Mouse (Mus musculus) hindbrain, embryonic 11.5 days (tissue): ENCODE measurements around the gene Caskin2. TPM values are rescaled to one million over a fixed set of nuclear protein-coding genes. Genes with fewer than 3 reads are reported as not detected.

Experiments
- ATAC-seq: fragments of 200-750 bp; cut with Nextera tagmentation; 2 replicates; pipeline ENCODE4 v1.8.0; 2017; ENCODE audit warnings: mild to moderate bottlenecking, moderate TSS enrichment, moderate library complexity; ENCODE audit not compliant: low FRiP score
- DNase-seq: peaks from one replicate; pipeline ENCODE4 v3.0.0-alpha.2; 2015; ENCODE audit warnings: low spot score
- H3K27ac ChIP-seq: fragments of 300-500 bp; sonication (generic); 2 replicates; pipeline ENCODE4 v1.5.1; 2014; ENCODE audit warnings: mild to moderate bottlenecking, low read depth, low read length
- H3K27me3 ChIP-seq: fragments of 300-500 bp; sonication (generic); 2 replicates; pipeline ENCODE4 v1.6.1; 2014; ENCODE audit warnings: mild to moderate bottlenecking, low read length, moderate library complexity, mixed read lengths; ENCODE audit not compliant: control insufficient read depth, insufficient read depth
- H3K36me3 ChIP-seq: fragments of 300-500 bp; sonication (generic); 2 replicates; pipeline ENCODE4 v1.6.1; 2014; ENCODE audit warnings: mild to moderate bottlenecking, low read length, moderate library complexity, mixed read lengths; ENCODE audit not compliant: control insufficient read depth, insufficient read depth
- H3K4me1 ChIP-seq: fragments of 300-500 bp; sonication (generic); replicated peaks from 2 replicates; pipeline ENCODE4 v1.6.1; 2014; ENCODE audit warnings: low read length, mixed read lengths; ENCODE audit not compliant: control insufficient read depth, insufficient read depth
- H3K4me2 ChIP-seq: fragments of 300-500 bp; sonication (generic); replicated peaks from 2 replicates; pipeline ENCODE4 v1.6.1; 2014; ENCODE audit warnings: mild to moderate bottlenecking, low read depth, low read length
- H3K4me3 ChIP-seq: fragments of 300-500 bp; sonication (generic); 2 replicates; pipeline ENCODE4 v1.5.1; 2014; ENCODE audit warnings: low read depth, low read length
- H3K9ac ChIP-seq: fragments of 300-500 bp; sonication (generic); 2 replicates; pipeline ENCODE4 v1.6.1; 2014; ENCODE audit warnings: low read depth, low read length
- H3K9me3 ChIP-seq: fragments of 300-500 bp; sonication (generic); 2 replicates; pipeline ENCODE4 v1.6.1; 2016; ENCODE audit warnings: low read length; ENCODE audit not compliant: control insufficient read depth
- WGBS: fragments of 180-500 bp; shearing (Covaris S2); extraction: QIAGEN DNeasy Blood & Tissue Kit; methylation state at CpG from one replicate; pipeline ENCODE4 v1.1.7; 2014; 5-methylcytosine and 5-hydroxymethylcytosine counted together
- polyA plus RNA-seq: library from polyadenylated mRNA; unstranded; fragments of >200 nt; fragmentation: Nextera tagmentation; extraction: Ambion mirVana; gene quantifications from 2 replicates; pipeline ENCODE4 v1.2.1, GENCODE M21; 2014

The Caskin2 gene
- polyA plus RNA-seq, 1 experiment from 2014 or later = 12.9 TPM

- no peak for ATAC-seq
- peaks cover 2% of the 10 kb centered on the region; the same call in 1 of the 2 replicates for H3K4me1 ChIP-seq
- no peak overlapping the region for H3K4me3 ChIP-seq
- H3K4me2 ChIP-seq = no peak overlapping the region
- no peak overlapping the region for H3K9ac ChIP-seq
- no peak for DNase-seq
- WGBS = 96% methylated on average over 7 of the region's 7 CpGs
- no peaks in the 10 kb centered on the region for H3K9me3 ChIP-seq
- H3K27ac ChIP-seq = no peak overlapping the region
- no peaks in the 10 kb centered on the region for H3K27me3 ChIP-seq
- H3K36me3 ChIP-seq = peaks cover 40% of the 10 kb centered on the region
Measured at GRCm38 (mm10) chr11:115805005-115805404, 8.4 kb downstream of the Caskin2 start.

- no peaks in the 10 kb centered on the region for H3K4me1 ChIP-seq
- ATAC-seq = no peak
- H3K4me3 ChIP-seq = no peak overlapping the region
- WGBS = 95% methylated on average over 24 of the region's 24 CpGs
- no peak for DNase-seq
- no peak overlapping the region for H3K4me2 ChIP-seq
- no peaks in the 10 kb centered on the region for H3K9me3 ChIP-seq
- H3K36me3 ChIP-seq = peaks cover 45% of the 10 kb centered on the region
- H3K27me3 ChIP-seq = no peaks in the 10 kb centered on the region
- H3K27ac ChIP-seq = no peak overlapping the region
- no peak overlapping the region for H3K9ac ChIP-seq
Measured at GRCm38 (mm10) chr11:115803072-115803709, 10.2 kb downstream of the Caskin2 start.

GRCm38 (mm10) chr11:115800981-115801380, 12.5 kb downstream of the Caskin2 start:
- no peaks in the 10 kb centered on the region for H3K9me3 ChIP-seq
- 92% methylated on average over 18 of the region's 18 CpGs for WGBS
- DNase-seq (no peak), ATAC-seq (no peak)
- H3K4me2 ChIP-seq = no peak overlapping the region
- H3K9ac ChIP-seq = no peak overlapping the region
- no peaks in the 10 kb centered on the region for H3K27me3 ChIP-seq
- no peak overlapping the region for H3K27ac ChIP-seq
- H3K4me3 ChIP-seq = no peak overlapping the region
- H3K4me1 ChIP-seq = no peaks in the 10 kb centered on the region
- peaks cover 44% of the 10 kb centered on the region for H3K36me3 ChIP-seq

GRCm38 (mm10) chr11:115797665-115798064, 15.8 kb downstream of the Caskin2 start:
- Histone ChIP-seq H3K36me3 (peaks cover 31% of the 10 kb centered on the region), H3K9me3 (no peaks in the 10 kb centered on the region), H3K27me3 (no peaks in the 10 kb centered on the region), H3K4me3 (no peak overlapping the region), H3K4me2 (no peak overlapping the region), H3K4me1 (no peaks in the 10 kb centered on the region), H3K9ac (no peak overlapping the region), H3K27ac (no peak overlapping the region)
- no peak for ATAC-seq
- DNase-seq = no peak
- 92% methylated on average over 9 of the region's 9 CpGs for WGBS

GRCm38 (mm10) chr11:115796898-115797297, 16.5 kb downstream of the Caskin2 start:
- no peaks in the 10 kb centered on the region for H3K27me3 ChIP-seq
- H3K4me2 ChIP-seq = no peak overlapping the region
- DNase-seq = no peak
- 81% methylated on average over 15 of the region's 15 CpGs for WGBS
- no peaks in the 10 kb centered on the region for H3K4me1 ChIP-seq
- peaks cover 31% of the 10 kb centered on the region for H3K36me3 ChIP-seq
- no peak overlapping the region for H3K4me3 ChIP-seq
- H3K9me3 ChIP-seq = no peaks in the 10 kb centered on the region
- no peak for ATAC-seq
- H3K27ac ChIP-seq = no peak overlapping the region
- H3K9ac ChIP-seq = no peak overlapping the region

- no peak for DNase-seq
- no peak overlapping the region for H3K9ac ChIP-seq
- no peak overlapping the region for H3K4me2 ChIP-seq
- H3K4me1 ChIP-seq = no peaks in the 10 kb centered on the region
- H3K27ac ChIP-seq = no peak overlapping the region
- H3K27me3 ChIP-seq = no peaks in the 10 kb centered on the region
- H3K4me3 ChIP-seq = no peak overlapping the region
- no peak for ATAC-seq
- no peaks in the 10 kb centered on the region for H3K9me3 ChIP-seq
- 91% methylated on average over 14 of the region's 14 CpGs for whole genome bisulfite sequencing
- H3K36me3 ChIP-seq = peaks cover 22% of the 10 kb centered on the region
Measured at GRCm38 (mm10) chr11:115792353-115792752, 21.1 kb downstream of the Caskin2 start.

- Histone ChIP-seq H3K9ac (no peak overlapping the region), H3K36me3 (peaks cover 20% of the 10 kb centered on the region)
- WGBS = 93% methylated on average over 16 of the region's 16 CpGs
Measured at GRCm38 (mm10) chr11:115791919-115792318, 21.5 kb downstream of the Caskin2 start.

GRCm38 (mm10) chr11:115789787-115790186, 23.7 kb downstream of the Caskin2 start:
- Histone ChIP-seq H3K27ac (no peak overlapping the region), H3K9me3 (no peaks in the 10 kb centered on the region), H3K4me1 (no peaks in the 10 kb centered on the region), H3K4me2 (no peak overlapping the region), H3K9ac (no peak overlapping the region), H3K4me3 (no peak overlapping the region), H3K36me3 (peaks cover 20% of the 10 kb centered on the region), H3K27me3 (no peaks in the 10 kb centered on the region)
- DNase-seq (no peak), ATAC-seq (no peak)
- WGBS = 95% methylated on average over 7 of the region's 7 CpGs

More at GRCm38 (mm10) chr11:115791919-115792318, 21.5 kb downstream of the Caskin2 start:
- ATAC-seq (no peak), DNase-seq (no peak)
- Histone ChIP-seq H3K4me1 (no peaks in the 10 kb centered on the region), H3K9me3 (no peaks in the 10 kb centered on the region), H3K4me2 (no peak overlapping the region), H3K27ac (no peak overlapping the region), H3K27me3 (no peaks in the 10 kb centered on the region), H3K4me3 (no peak overlapping the region)

GRCm38 (mm10) chr11:115786473-115786872, 27.0 kb downstream of the Caskin2 start:
- H3K9me3 ChIP-seq = no peaks in the 10 kb centered on the region
- peaks cover 11% of the 10 kb centered on the region; the same call in 1 of the 2 replicates for H3K36me3 ChIP-seq
- H3K4me1 ChIP-seq = no peaks in the 10 kb centered on the region
- no peak overlapping the region for H3K4me3 ChIP-seq
- no peak overlapping the region for H3K9ac ChIP-seq
- DNase-seq (no peak), ATAC-seq (no peak)
- 67% methylated on average over 6 of the region's 6 CpGs for WGBS
- H3K27ac ChIP-seq = no peak overlapping the region
- H3K4me2 ChIP-seq = no peak overlapping the region
- no peaks in the 10 kb centered on the region for H3K27me3 ChIP-seq
